Mouse (Mus musculus): ENCODE data around the gene Rhbg. TPM values are rescaled to one million over a fixed set of nuclear protein-coding genes. Genes with fewer than 3 reads are reported as not detected.

Rhbg gene
- total RNA-seq, 2 experiments from 2014 or later = not detected

DNA sequence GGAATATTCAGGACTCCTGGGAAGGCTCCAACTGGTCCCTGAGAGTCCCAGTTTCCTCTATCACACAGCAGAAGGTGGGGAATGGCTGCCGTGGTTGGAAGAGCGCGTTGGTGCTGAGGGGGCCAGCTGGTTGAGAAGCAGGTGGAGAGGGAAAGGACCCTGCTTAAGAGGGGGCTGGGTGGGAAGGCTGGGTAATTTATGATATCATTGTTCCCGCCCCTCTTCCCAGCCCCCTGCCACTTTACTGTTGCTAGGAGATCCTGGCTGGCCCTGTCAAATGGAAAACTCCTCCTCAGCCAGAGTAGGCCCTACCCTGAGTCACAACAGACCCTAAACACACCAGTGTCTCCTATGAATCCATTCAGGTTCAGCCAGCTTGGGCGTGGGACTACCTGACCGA, 26.5 kb downstream of the Rhbg start:
- no peak for DNase-seq

DNA sequence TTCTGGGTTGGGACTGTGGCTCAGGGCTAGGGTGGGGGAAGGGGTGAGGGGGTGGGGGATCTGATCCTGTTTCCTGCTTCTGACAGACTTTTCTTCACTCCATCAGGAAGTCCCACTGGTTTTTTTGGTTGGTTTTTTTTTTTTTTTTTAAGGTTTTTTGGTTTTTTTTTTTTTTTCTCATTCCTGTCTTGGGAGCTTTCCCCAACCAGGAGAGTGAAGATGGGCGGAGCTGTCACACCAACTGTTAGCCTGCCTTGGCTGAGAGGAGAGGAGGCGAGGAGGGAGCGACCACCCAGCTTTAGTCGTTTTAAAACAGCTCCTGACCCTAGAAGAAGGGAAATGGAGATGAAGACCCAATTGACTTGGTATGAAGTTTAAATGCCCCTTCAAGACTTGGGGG, 27.2 kb downstream of the Rhbg start:
- no peak for DNase-seq

DNA sequence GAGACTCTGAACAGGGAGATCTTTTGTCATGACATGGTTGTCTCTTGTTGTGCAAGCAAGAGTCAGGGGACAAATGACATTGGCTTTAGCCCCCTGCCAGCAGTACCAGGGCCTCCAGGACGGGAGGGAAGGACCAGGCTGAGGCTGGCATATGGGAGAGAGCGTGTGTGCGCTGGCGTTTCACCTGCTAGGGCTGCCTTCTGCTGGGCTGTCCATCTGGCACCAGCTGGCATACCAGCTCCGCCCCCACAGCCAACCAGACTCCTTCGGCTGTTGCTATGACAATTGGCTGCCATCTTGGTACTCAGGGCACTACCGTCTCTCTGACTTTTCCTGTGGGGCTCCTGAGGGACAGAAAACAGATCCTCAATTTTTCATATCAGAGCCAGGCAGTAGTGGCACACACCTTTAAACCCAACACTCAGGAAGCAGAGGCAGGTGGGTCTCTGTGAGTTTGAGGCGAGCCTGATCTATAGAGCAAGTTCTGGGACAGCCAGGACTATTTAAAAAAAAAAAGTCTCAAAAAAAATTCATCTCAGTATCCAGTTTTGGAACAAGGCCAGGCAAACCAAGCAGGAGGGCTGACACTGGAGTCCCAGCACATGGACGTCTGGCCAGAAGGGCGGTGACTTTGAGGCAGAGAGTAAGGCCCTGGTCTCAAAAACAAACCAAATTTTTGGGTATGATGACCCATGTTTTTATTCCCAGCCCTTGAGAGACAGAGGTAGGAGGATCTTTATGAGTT, 28.2 kb downstream of the Rhbg start:
- no peak for DNase-seq

DNA sequence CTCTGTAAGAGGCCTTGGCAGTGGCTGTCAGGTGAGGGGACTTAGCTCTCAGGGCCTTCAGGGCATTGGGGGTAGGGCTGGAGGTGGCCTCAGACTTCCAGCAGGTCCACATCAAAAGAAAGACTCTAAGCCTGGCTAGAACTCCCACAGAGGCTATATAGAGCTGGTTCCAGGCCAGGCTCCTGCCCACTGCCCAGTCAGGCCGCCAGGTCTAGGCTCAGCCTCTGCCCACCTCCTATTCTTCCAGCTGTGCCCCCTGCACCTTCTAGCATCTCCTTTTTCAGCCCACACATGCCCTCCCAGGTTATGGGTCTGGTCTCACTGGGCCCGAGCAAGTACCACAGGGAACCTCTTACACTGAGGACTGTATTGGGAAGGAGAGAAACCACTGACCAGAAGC, 29.6 kb downstream of the Rhbg start:
- DNase-seq = no peak

DNA sequence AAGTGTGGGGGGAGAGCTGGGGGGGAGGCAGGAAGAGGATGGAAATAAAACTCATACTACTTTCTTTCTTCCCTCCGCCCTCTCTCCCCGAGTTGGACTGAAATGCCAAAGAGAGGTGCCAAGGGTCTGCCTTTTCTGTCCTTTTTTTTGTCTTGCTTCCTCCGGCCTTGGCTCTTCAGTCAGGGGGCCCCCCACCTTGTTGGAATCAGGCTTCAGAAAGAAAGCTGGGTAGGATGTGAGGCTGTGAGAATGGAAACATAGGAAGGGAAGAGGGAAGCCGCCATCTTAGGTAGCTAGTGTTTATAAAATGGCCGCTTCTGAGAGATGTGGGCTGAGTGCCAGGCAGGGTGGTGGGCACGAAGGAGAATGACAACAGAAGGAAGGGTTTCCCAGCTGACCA, 32.1 kb downstream of the Rhbg start:
- DNase-seq = no peak

DNA sequence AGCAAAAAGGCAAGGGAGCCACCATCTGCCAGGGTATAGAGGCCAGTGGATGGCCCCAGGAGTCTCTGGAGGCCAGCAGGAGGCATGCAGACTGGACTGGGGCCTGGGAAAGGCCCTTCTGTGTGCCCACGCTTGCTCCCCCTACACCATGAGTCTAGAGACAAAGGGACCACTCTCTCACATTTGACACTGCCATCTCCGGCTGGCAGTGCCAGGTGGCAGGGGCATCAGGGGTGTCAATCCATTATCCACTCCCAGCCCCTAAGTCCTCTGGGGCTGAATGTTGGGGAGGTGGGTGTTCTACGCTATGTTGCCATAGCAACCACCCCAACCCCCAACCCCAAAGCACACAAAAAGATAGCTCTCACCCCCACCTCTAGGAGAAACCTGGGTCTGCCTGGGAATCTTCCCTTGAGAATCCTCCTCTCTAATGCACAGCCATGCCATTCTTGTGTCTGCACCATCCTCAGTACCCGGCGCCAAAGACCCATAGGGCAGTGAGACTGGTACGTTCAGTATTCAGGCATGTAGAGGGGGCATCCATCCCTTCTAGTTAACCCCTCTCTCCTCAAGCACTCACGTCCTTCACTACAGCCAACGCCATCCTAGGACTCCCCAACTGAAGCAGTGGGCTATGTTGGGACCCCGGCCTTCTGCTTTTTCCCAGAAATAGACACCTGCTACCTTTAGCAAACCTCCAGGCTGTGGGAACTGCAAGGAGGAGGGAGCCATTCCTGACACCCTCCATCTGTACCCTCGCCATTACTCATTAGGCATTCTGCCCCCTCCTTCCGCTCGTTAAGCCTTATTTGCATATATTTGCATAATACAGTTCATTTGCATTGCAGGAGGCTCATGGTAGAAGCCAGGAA, 32.8 kb downstream of the Rhbg start:
- DNase-seq = no peak

DNA sequence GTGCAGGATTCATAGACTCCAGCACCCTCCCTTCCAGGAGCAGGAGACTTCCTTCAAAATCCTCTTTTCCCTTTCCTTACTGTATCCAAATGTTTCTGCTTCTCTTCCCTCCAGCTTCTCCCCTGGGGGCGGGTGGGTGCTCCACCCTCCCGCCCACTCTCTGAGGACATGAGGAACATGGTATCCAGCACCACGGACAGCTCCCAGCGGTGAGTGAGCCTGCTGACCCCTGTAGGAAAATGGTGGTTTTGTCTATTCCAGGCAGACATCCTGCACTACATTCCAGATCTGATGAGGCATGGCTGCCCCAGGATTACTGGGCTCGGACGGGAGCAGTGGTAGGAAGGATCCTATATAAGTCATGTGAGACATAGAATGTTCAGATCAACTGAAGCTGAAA, 33.7 kb downstream of the Rhbg start:
- DNase-seq = peak; percentile 30

DNA sequence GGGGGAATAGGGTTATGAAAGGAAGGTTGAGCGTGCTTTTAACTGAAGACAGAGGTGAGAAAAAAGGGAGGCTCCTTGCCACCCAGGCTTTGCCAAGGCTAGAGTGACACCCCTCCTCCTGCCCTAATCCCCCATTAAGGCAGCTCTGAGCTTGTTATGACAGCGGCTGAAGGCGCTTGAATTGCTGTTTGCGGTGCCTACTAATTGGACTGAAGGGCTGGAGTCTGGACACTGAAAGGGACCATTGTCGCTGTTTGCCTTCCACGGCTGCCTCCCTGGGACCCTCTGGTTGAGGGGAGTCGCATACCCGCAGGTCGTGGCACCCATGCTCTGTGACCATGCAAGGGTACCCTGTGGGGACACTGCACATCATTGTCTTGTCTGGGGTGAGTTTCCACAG, 34.6 kb downstream of the Rhbg start:
- no peak for DNase-seq

DNA sequence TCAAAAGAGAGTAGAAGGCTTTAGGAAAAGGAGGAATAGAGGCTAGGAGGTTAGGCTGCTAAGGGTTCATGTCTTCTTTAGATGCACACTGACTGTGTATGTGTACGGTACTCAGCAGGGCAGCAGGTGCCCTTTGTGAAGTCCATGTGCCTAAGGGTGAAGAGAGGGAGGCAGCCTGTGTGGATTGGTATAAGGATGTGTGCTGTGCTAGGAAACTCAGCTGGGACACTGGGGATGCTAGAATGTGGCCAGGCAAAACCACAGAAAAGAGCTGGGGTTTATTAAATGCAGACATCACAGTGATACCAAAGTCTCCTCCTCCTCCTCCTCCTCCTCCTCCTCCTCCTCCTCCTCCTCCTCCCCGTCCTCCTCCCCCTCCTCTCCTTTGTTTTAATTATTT, 36.8 kb downstream of the Rhbg start:
- no peak for DNase-seq

DNA sequence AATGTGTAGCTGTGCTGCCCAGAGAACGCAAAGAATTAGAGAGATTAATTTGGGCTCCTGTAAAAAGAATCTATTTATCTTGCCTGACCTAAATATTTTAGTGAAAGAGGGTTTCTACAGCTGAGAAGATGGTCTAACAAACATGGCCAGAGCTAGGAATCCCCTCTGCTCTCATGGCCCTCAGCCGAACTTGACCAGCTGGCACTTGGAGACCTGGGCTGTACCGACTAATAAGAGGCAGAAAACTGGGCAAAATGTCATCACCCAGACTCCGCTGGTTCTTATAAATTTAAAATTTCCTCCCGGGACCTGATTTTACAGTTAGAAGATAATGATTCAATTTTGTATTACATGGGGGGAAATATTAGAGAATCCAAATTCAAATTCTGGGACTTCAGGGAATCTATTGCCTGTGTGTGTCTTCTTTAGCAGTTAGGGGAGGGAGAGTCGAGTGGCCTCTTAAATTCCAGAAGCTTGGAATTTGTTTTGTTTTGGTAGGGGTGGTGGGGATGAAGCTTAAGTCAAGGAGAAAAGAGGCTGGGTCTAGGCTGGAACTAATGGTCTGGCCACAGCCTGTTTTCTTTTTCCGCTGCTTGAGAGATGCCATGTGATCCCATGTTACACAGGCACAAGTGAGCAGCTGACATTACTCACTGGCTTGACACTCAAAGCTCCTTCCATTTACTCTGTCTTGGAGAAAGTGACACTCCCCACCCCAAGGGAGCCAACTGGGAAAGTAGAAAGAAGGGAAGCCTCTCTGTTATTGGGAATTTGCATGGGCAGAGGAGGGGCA, 37.8 kb downstream of the Rhbg start:
- no peak for DNase-seq

DNA sequence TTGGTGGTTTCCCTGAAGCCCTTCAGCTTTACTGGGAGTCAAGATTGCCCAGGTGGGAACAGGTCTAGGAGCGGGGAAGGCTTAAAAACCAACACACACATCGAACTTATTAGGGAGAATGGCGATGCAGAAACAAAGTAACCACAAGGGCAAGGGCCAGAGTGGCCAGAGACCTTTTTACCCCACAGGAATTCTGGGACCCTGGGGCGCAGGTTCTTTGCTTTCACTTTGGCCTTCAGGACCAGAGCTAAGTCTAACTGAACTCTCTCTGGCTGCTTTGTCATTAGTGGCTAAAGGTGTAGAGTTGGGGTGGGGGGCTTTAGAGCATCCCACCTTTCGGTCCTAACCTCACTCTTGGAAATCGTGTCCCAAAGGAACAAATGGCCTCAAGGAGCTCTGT, 38.4 kb downstream of the Rhbg start:
- no peak for DNase-seq

DNA sequence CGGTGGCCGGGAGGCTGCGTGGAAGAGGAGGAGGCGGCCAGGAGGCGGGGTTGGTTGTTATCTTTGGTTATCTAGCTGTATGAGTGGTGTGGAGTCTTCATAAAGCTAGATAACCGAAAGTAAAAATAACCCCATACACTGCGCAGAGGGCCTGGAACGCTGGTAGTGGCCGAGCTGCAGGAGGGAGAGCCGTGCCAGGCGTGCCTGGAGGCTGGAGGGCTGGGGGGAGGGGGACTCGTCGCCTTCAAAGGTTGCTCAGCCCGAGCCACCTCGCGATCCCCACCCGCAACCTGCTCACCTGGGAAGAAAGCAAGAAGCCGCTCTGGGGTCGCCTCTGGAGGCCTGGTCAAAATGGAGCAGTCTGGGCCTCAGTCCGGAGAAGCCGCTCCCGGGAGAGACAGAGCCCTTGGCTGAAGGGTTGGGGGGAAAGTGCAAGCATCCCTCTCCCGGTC, 38.9 kb downstream of the Rhbg start:
- DNase-seq = no peak

DNA sequence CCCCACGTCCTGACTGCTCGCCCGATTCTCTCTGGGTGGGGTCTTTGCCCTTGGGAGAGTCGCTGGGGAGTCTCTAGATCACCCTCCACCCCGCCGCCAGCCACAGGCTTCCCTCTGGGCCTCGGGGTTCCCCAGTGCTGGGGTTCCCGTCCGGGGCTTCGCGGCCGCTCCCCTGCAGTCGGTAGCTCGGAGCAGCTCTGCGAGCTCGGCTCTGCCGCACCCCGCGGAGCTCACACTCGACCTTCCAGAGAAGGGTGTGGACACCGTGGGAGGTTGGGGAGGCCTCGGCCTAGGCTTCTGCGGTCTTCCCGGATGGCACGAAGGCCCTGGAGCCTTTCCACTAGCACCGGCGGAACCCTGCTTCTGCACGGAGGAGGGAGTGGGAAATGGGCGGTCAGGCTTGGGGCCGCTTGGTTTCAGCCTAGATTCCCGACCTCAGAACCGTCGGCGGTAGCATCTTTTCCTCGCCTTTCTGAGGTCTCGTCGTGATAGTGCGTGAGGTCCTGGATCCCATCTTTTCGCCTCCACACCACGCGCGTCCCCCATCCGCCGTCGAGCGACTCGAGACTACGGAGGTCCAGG, 39.4 kb downstream of the Rhbg start:
- no peak for DNase-seq

DNA sequence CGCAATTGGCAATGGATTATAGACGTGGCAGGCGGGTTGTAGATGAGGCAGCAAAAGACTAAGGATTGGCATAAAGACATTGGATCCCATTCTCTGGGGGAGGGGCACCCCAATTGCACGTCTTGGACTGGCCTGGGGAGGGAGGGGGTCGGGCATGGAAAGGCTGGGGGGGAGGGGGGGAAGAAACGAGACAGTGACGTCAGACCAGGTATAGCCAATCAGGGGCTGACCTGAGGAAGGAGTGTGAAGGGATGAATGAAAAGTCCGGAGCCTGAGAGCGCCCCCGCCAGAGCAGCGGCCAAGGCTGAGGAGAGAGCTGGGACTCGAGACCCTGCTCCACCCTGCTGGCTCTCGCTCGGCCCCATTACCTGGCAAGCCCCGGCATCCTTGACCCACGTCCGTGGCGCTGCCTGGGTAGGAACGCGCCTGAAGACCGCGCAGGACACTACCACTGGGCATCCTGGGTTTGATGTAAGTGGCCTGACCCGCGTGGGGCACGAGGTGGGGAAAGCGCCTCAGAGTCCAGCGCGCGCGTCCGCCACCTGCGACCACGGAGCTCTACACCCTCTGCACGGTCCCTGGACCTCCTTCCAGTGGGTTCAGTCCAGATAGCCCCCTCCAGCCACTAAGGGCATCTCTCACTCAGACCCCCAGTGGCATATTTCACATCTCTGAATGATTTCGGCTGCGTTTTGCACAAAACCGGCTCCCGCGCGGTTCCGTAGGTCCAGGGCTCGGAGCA, 40.1 kb downstream of the Rhbg start:
- no peak for DNase-seq

DNA sequence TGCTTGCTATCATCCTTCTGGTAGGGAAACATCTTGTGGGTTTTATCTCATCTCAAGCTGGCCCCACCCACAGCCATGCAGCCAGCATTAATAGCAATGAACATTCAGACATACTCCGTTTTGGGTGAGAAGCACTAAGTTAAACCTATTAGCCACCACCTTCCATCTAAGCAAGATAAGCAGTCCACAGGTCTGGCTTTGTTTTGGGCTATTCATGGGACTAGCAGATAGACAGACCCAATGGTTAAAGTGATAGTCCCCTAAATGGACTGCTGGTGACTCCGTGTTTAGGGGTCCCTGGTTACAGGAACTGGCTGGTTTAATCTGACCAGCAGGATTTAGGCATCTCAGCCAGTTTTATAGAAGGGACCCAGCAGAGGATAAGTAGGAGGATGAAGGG, 41.5 kb downstream of the Rhbg start:
- DNase-seq = no peak

DNA sequence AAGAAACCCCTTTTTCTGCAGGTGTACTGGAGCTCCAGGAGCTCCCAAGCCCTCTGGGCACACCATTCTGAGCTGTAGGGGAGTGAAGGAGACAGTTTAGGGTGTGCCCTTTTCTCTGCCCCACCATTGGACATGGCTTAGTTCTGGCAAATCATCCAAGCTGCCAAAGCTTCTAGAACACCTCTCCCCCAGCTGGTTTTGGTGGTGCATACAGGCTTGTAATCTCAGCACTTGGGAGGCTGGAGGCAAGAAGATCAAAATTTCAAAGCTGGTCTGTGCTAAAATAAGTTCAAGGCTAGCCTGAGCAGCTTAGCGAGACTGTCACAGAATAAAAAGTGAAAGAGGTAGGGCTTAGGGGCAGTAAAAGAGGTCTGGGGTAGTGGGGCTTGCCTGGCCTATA, 42.2 kb downstream of the Rhbg start:
- DNase-seq = no peak

DNA sequence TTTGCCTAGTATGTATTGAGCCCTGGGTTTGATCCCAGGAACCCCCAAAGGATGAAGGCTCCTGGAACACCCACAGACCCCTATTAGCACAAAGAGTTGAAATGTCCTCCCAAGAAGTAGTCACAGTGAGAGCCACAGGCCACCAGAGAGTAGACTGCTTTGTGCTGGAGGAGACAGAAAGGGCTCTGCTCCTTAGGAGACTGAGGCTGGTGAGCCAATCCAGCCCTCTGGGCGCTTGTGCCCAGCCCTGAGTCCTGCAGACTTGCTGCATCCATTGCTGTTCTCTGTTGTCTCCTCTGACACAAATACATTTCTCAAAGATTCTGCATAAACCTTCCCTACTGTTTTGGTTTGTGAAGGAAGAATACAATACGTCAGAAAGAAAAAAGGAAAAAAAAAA, 43.6 kb downstream of the Rhbg start:
- DNase-seq = no peak

DNA sequence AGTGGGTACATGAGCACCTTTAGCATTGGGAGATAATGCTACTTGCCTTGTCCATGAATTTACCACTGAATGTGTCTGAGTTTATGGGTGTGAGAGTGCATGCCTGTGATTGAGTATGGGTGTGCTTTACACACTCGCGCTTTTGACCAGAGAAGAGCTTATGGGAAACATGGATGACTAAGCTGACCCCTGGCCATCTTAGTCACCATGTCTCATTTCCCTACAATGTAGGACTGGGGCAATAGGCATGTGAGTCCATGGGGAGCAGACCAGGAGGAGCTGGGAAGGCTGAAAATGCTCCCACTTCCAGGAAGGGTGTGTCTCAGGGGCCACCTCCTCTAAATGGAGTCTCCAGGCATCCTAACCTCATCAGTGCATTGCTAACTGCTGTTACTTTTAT, 44.4 kb downstream of the Rhbg start:
- no peak for DNase-seq

DNA sequence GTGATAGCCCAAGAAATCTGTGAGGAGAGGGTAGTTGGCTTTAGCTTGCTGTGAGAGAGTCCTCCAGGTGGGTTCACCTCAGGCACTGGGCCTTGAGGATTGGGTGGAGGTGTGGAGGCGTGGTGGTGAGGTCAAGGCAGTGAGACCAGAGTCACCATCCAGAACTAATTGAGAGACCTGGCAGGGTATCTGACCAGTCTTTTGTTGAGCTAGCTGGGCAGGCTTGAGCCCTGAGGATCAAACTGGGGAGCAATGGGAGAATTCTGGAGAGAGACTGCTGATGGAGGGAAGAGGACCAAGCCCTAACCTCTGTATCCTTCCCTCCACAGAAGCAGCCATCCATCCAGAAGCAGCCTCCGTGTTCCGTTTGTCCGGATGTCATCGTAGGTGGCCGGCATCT, 45.2 kb downstream of the Rhbg start:
- no peak for DNase-seq

DNA sequence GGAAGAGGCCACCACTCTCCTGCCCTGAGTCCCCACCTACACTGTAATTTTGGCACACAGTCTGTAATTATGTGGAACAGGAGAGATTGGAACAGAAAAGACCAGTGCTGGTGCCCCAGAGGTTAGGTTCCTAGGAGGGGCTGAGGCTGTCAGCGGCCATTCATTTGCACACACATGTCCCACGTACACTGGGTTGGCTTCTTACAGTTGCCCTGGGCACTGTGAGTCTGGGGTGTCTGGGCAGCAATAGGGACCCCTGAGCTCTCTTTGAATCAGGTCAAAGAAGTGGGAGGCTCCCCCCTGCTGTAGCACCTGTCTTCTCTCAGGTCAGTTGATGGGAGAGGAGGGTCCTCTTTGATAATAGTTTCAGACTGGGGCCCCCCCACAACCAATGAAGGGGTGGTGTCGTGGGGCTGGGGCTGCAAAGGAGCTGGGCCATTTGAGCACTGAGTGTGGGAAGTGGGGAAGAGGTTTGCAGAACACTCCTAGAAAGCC, 46.2 kb downstream of the Rhbg start:
- no peak for DNase-seq

DNA sequence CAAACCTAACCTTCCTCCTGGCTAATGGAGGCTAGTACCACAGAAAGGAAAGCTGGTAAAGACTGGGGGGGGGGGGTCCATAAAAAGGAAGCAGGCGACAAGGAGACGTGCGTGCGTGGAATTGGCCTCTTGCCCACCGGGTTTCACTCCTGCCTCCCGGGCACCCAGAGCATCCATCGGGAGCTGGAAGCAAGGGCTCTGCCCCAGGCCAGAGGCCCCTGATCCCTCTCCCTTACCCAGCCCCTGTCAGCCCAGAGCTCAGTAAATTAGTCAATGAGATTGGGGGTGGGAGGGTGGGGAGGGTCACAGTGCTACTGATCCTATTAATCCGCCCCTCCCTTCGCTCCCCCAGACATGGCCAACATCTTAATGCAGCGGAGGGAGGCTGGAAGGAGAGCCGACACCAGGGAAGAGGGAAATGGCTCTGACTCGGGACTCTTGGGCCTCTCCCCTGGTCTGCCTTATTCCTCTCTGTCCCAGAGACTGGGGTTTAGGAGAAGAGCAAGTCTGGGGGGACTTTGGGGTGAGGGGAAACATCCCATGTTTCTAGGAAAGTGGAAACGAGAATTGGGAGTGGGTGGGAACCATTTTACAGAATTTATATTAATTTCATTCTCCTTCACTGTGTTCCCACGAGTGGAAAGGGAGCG, 46.9 kb downstream of the Rhbg start:
- DNase-seq = no peak
